Mouse (Mus musculus) lung, postnatal 0 days (tissue): Measurements from ENCODE around the gene Cyb5d2. TPM values are rescaled to one million over a fixed set of nuclear protein-coding genes. Genes with fewer than 3 reads are reported as not detected.

Experiments used
- ATAC-seq: fragments of 200-750 bp; cut with Nextera tagmentation; 2 replicates; pipeline ENCODE4 v1.8.0; 2017; ENCODE audit warnings: moderate library complexity
- DNase-seq: peaks from one replicate; pipeline ENCODE4 v3.0.0-alpha.2; 2016; ENCODE audit warnings: low spot score
- H3K27ac ChIP-seq: fragments of 300-500 bp; sonication (generic); 2 replicates; pipeline ENCODE4 v1.5.1; 2014; ENCODE audit warnings: antibody characterized with exemption, mild to moderate bottlenecking, low read length, mixed read lengths
- H3K27me3 ChIP-seq: fragments of 300-500 bp; sonication (generic); replicated peaks from 2 replicates; pipeline ENCODE4 v1.6.1; 2014; ENCODE audit warnings: low read length, mixed read lengths; ENCODE audit not compliant: insufficient read depth
- H3K36me3 ChIP-seq: fragments of 300-500 bp; sonication (generic); 2 replicates; pipeline ENCODE4 v1.6.1; 2014; ENCODE audit warnings: low read length, mixed read lengths; ENCODE audit not compliant: insufficient read depth
- H3K4me1 ChIP-seq: fragments of 300-500 bp; sonication (generic); 2 replicates; pipeline ENCODE4 v1.6.1; 2014; ENCODE audit warnings: antibody characterized with exemption, low read depth, low read length, mixed read lengths; ENCODE audit not compliant: insufficient read depth
- H3K4me2 ChIP-seq: fragments of 300-500 bp; sonication (generic); replicated peaks from 2 replicates; pipeline ENCODE4 v1.6.1; 2014; ENCODE audit warnings: low read depth, mild to moderate bottlenecking, low read length, moderate library complexity, mixed read lengths
- H3K4me3 ChIP-seq: fragments of 300-500 bp; sonication (generic); 2 replicates; pipeline ENCODE4 v1.5.1; 2014; ENCODE audit warnings: low read depth, low read length
- H3K9ac ChIP-seq: fragments of 300-500 bp; sonication (generic); replicated peaks from 2 replicates; pipeline ENCODE4 v1.6.1; 2014; ENCODE audit warnings: low read depth, mild to moderate bottlenecking
- H3K9me3 ChIP-seq: fragments of 300-500 bp; sonication (generic); 2 replicates; pipeline ENCODE4 v1.6.1; 2016; ENCODE audit warnings: low read length, mixed read lengths
- CTCF ChIP-seq: IDR thresholded peaks from 2 replicates; pipeline ENCODE4 v1.5.1; 2016; ENCODE audit warnings: antibody characterized with exemption, mild to moderate bottlenecking
- EP300 ChIP-seq: IDR thresholded peaks from 2 replicates; pipeline ENCODE4 v1.6.1; 2016; ENCODE audit warnings: antibody characterized with exemption, mild to moderate bottlenecking, control low read depth
- WGBS: fragments of 180-500 bp; shearing (Covaris S2); extraction: QIAGEN DNeasy Blood & Tissue Kit; methylation state at CpG from one replicate; pipeline ENCODE4 v1.1.7; 2014; 5-methylcytosine and 5-hydroxymethylcytosine counted together
- polyA plus RNA-seq: library from polyadenylated mRNA; unstranded; fragments of >200 nt; fragmentation: Nextera tagmentation; extraction: Ambion mirVana; gene quantifications from 2 replicates; pipeline ENCODE4 v1.2.1, GENCODE M21; 2015

Cyb5d2 gene
- polyA plus RNA-seq: 7.1 and 7.2 TPM in 2 replicates

- DNase-seq: peak; percentile 99
- Histone ChIP-seq H3K27me3 (no peaks in the 10 kb centered on the region), H3K4me3 (peak within 1 kb of the TSS; percentile 86), H3K9me3 (no peaks in the 10 kb centered on the region), H3K36me3 (no peaks in the 10 kb centered on the region), H3K27ac (peak within 1 kb of the TSS; percentile 88), H3K4me2 (peak within 1 kb of the TSS; percentile 77), H3K9ac (peak within 1 kb of the TSS; percentile 87), H3K4me1 (peaks cover 10% of the 10 kb centered on the region; the same call in 1 of the 2 replicates)
- under 1% methylated on average over 68 of the region's 69 CpGs for WGBS
- peak; percentile 97 for ATAC-seq
- TF ChIP-seq CTCF (no peak), EP300 (no peak; the same call in 1 of the 2 replicates)
Observed at GRCm38 (mm10) chr11:72795455-72796295, at the start of gene Cyb5d2, which contains the start of gene Zzef1. Gene Cyb5d2 (minus strand): TSS chr11:72796142. Gene Zzef1 (plus strand): TSS chr11:72796226.

GRCm38 (mm10) chr11:72845526-72845925, 49.6 kb upstream of the Cyb5d2 start:
- Histone ChIP-seq H3K27ac (0 out of 2 replicates have a peak overlapping the region, but pooled peaks have one; percentile 6), H3K36me3 (peaks cover 26% of the 10 kb centered on the region; the same call in 1 of the 2 replicates), H3K4me2 (no peak overlapping the region), H3K9ac (no peak overlapping the region), H3K4me3 (no peak overlapping the region), H3K4me1 (no peaks in the 10 kb centered on the region), H3K9me3 (no peaks in the 10 kb centered on the region), H3K27me3 (no peaks in the 10 kb centered on the region)
- WGBS: 79% methylated on average over 2 of the region's 2 CpGs
- TF ChIP-seq EP300 (no peak), CTCF (no peak)
- DNase-seq: no peak
- peak; percentile 11; the same call in 1 of the 2 replicates for ATAC-seq

- no peaks in the 10 kb centered on the region for H3K9me3 ChIP-seq
- ATAC-seq (peak; percentile 88), DNase-seq (peak; percentile 80)
- H3K27me3 ChIP-seq: no peaks in the 10 kb centered on the region
- no peak overlapping the region for H3K9ac ChIP-seq
- H3K4me1 ChIP-seq: no peaks in the 10 kb centered on the region
- H3K36me3 ChIP-seq: peaks cover 17% of the 10 kb centered on the region; the same call in 1 of the 2 replicates
- no peak overlapping the region for H3K4me3 ChIP-seq
- no peak overlapping the region for H3K4me2 ChIP-seq
- TF ChIP-seq CTCF (no peak), EP300 (peak; percentile 56)
- no peak overlapping the region for H3K27ac ChIP-seq
Observed at GRCm38 (mm10) chr11:72843576-72843975, 47.6 kb upstream of the Cyb5d2 start.

GRCm38 (mm10) chr11:72842731-72843130, 46.8 kb upstream of the Cyb5d2 start:
- H3K4me1 ChIP-seq: no peaks in the 10 kb centered on the region
- H3K27me3 ChIP-seq: no peaks in the 10 kb centered on the region
- ATAC-seq: no peak
- WGBS: 85% methylated on average over 3 of the region's 3 CpGs
- H3K27ac ChIP-seq: no peak overlapping the region
- no peak overlapping the region for H3K4me2 ChIP-seq
- H3K4me3 ChIP-seq: no peak overlapping the region
- H3K36me3 ChIP-seq: peaks cover 15% of the 10 kb centered on the region; the same call in 1 of the 2 replicates
- no peak overlapping the region for H3K9ac ChIP-seq
- DNase-seq: no peak
- TF ChIP-seq EP300 (no peak), CTCF (no peak)
- no peaks in the 10 kb centered on the region for H3K9me3 ChIP-seq

- Histone ChIP-seq H3K4me2 (no peak overlapping the region), H3K9ac (no peak overlapping the region), H3K4me1 (no peaks in the 10 kb centered on the region), H3K9me3 (no peaks in the 10 kb centered on the region), H3K36me3 (peaks cover 36% of the 10 kb centered on the region), H3K27ac (no peak overlapping the region), H3K27me3 (no peaks in the 10 kb centered on the region), H3K4me3 (no peak overlapping the region)
- no peak for TF ChIP-seq EP300
- DNase-seq (no peak), ATAC-seq (peak; percentile 35; the same call in 1 of the 2 replicates)
- 50% methylated on average over 3 of the region's 3 CpGs for WGBS
Observed at GRCm38 (mm10) chr11:72829869-72830268, 33.9 kb upstream of the Cyb5d2 start.

DNA sequence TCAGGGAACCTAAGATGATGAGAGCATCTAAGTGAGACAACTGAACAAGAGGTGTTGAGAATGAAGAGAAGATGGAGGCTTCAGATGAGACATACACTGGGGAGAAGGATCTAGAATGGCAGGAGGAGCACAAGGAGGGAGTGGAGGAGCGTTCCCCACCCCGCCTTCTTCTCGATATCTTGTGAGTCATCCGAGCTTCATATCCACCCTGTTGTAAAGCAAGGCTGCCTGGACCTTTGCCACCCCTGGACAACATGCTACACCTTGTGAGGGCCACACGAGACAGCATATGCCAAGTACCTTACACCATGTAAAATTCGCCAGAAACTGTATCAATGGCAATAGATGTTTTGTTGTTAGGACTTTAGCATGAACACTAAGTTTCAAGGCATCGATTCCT, 25.1 kb upstream of the Cyb5d2 start:
- Histone ChIP-seq H3K27ac (no peak overlapping the region), H3K4me2 (no peak overlapping the region), H3K9ac (no peak overlapping the region), H3K4me1 (no peaks in the 10 kb centered on the region), H3K9me3 (no peaks in the 10 kb centered on the region), H3K36me3 (peaks cover 27% of the 10 kb centered on the region), H3K4me3 (no peak overlapping the region), H3K27me3 (no peaks in the 10 kb centered on the region)
- no peak for DNase-seq
- TF ChIP-seq CTCF (no peak), EP300 (no peak)
- whole genome bisulfite sequencing: 91% methylated on average over 7 of the region's 7 CpGs
- no peak for ATAC-seq
